Mouse (Mus musculus) intestine, postnatal 0 days (tissue): ENCODE measurements around the gene Gm13275. TPM values are rescaled to one million over a fixed set of nuclear protein-coding genes. Genes with fewer than 3 reads are reported as not detected.
A peak's percentile ranks its signal among the peaks of the same experiment; 100 is the strongest.
"Not testable (repeated sequence)": the region's sequence is repeated elsewhere in the genome, so short reads cannot be mapped to it uniquely, and the experiment has no call there.

Experiments used
- ATAC-seq: fragments of 200-750 bp; cut with Nextera tagmentation; 2 replicates; pipeline ENCODE4 v1.8.0; 2017; ENCODE audit warnings: mild to moderate bottlenecking, moderate TSS enrichment, moderate library complexity
- H3K27ac ChIP-seq: fragments of 300-500 bp; sonication (generic); 2 replicates; pipeline ENCODE4 v1.5.1; 2014; ENCODE audit warnings: mild to moderate bottlenecking, low read depth, low read length, moderate library complexity
- H3K27me3 ChIP-seq: fragments of 300-500 bp; sonication (generic); replicated peaks from 2 replicates; pipeline ENCODE4 v1.6.1; 2014; ENCODE audit warnings: low read length, mixed read lengths; ENCODE audit not compliant: control insufficient read depth, insufficient read depth
- H3K36me3 ChIP-seq: fragments of 300-500 bp; sonication (generic); 2 replicates; pipeline ENCODE4 v1.6.1; 2014; ENCODE audit warnings: mild to moderate bottlenecking, moderate library complexity; ENCODE audit not compliant: control insufficient read depth, insufficient read depth
- H3K4me1 ChIP-seq: fragments of 300-500 bp; sonication (generic); replicated peaks from 2 replicates; pipeline ENCODE4 v1.6.1; 2014; ENCODE audit warnings: antibody characterized with exemption, low read length, mixed read lengths; ENCODE audit not compliant: control insufficient read depth, insufficient read depth
- H3K4me2 ChIP-seq: fragments of 300-500 bp; sonication (generic); replicated peaks from 2 replicates; pipeline ENCODE4 v1.6.1; 2014; ENCODE audit warnings: low read depth, mild to moderate bottlenecking, moderate library complexity
- H3K4me3 ChIP-seq: fragments of 300-500 bp; sonication (generic); 2 replicates; pipeline ENCODE4 v1.5.1; 2014; ENCODE audit warnings: low read depth, low read length
- H3K9ac ChIP-seq: fragments of 300-500 bp; sonication (generic); 2 replicates; pipeline ENCODE4 v1.6.1; 2014; ENCODE audit warnings: mild to moderate bottlenecking, low read depth, low read length
- H3K9me3 ChIP-seq: fragments of 300-500 bp; sonication (generic); 2 replicates; pipeline ENCODE4 v1.6.1; 2016; ENCODE audit warnings: mixed run types; ENCODE audit not compliant: control insufficient read depth
- CTCF ChIP-seq: sonication (generic); IDR thresholded peaks from 2 replicates; pipeline ENCODE4 v1.5.1; 2016; ENCODE audit warnings: low read depth, mild to moderate bottlenecking, control low read depth, antibody characterized with exemption, moderate library complexity
- WGBS: fragments of 180-500 bp; shearing (Covaris S2); extraction: QIAGEN DNeasy Blood & Tissue Kit; methylation state at CpG from one replicate; pipeline ENCODE4 v1.1.7; 2014; 5-methylcytosine and 5-hydroxymethylcytosine counted together
- polyA plus RNA-seq: library from polyadenylated mRNA; unstranded; fragments of >200 nt; fragmentation: Nextera tagmentation; extraction: Ambion mirVana; gene quantifications from 2 replicates; pipeline ENCODE4 v1.2.1, GENCODE M21; 2015

Gene Gm13275
- polyA plus RNA-seq, 1 experiment from 2014 or later: not detected

DNA sequence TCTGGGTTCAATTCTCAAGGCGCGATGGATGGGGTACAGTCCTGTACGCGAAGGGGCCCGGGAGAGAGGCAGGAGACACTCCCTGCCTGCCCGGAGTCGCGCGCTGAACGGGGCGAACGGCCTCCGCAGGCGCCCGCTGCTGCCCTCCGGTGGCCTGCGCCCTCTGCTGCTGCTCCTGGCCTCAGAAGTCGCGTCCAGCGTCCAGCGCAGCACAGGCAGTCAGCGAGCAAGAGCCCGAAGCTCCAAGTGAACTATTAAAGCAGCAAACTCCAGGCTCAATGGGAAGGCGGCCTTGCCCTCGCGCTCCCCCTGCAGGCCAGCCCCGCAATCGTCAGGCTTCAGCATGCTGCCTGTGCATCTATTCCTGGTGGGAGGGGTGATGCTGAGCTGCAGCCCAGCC lies 33.9 kb upstream of the Gm13275 start:
- peak overlapping the region; percentile 54; the same call in 1 of the 2 replicates for H3K27ac ChIP-seq
- not testable (repeated sequence) for H3K36me3 ChIP-seq, H3K4me1 ChIP-seq, H3K9me3 ChIP-seq, ATAC-seq, H3K27me3 ChIP-seq, H3K9ac ChIP-seq
- TF ChIP-seq CTCF: peak; percentile 76
- peak overlapping the region; percentile 52 for H3K4me2 ChIP-seq
- 2% methylated on average over 19 of the region's 28 CpGs for WGBS
- peak overlapping the region; percentile 24 for H3K4me3 ChIP-seq

DNA sequence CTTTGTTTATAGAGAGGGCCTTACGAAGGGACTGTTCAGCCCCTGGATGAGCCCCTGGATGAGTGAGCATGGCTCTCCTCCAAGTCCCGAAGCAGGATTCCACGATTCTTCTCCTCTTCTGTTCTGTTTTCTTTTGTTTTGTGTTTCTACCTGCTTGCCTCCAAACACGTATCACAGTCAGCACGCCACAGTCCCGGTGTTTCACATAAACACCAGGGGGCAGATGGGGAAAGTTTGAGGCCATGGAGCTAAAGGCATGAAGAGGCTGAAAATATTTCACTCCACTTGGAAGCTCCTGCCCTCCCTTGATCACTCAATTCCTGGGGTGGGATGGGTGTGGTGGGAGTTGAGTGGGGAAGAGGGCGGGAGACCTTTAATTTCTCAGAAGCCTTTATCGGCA lies 32.5 kb upstream of the Gm13275 start:
- H3K4me3 ChIP-seq, H3K9ac ChIP-seq, H3K36me3 ChIP-seq, H3K27ac ChIP-seq, H3K27me3 ChIP-seq, H3K4me2 ChIP-seq, H3K9me3 ChIP-seq, ATAC-seq, H3K4me1 ChIP-seq: not testable (repeated sequence)
- 68% methylated on average over 6 of the region's 8 CpGs for WGBS
- 0 out of 2 replicates have a peak, but pooled peaks have one; percentile 3 for TF ChIP-seq CTCF

DNA sequence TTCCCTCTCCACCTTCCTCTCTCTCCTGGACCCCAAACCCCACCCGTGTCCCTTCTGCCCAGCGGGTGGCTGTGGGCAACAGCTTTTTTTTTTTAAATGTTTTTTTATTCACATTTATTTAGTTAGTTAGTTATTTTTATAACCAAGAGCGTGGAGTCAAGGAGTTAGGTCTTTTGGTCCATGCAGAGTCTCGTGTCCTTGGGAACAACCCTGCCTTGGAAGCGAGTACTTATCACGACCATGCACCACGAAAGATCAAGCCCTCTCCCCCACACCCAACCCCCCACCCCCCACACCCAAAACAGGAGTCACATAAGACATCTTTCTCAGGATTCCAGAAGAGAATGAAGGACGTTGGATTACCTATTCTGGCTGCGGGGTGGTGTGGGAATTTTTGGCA lies 31.9 kb upstream of the Gm13275 start:
- 63% methylated on average over 8 of the region's 9 CpGs for WGBS
- H3K4me3 ChIP-seq, H3K27me3 ChIP-seq, H3K9me3 ChIP-seq, ATAC-seq, H3K4me2 ChIP-seq, H3K4me1 ChIP-seq, H3K9ac ChIP-seq, H3K36me3 ChIP-seq, H3K27ac ChIP-seq: not testable (repeated sequence)

DNA sequence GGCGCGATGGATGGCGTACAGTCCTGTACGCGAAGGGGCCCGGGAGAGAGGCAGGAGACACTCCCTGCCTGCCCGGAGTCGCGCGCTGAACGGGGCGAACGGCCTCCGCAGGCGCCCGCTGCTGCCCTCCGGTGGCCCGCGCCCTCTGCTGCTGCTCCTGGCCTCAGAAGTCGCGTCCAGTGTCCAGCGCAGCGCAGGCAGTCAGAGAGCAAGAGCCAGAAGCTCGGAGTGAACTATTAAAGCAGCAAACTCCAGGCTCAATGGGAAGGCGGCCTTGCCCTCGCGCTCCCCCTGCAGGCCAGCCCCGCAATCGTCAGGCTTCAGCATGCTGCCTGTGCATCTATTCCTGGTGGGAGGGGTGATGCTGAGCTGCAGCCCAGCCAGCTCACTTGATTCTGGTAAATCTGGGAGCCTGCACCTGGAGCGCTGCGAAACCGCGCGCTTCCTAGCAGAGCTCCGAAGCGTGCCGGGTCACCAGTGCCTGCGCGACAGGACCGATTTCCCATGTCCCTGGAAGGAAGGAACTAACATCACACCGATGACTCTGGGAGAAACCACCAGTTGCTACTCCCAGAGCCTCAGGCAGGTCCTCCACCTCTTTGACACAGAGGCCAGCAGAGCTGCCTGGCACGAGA lies 30.8 kb upstream of the Gm13275 start:
- H3K27me3 ChIP-seq, H3K27ac ChIP-seq, H3K9ac ChIP-seq, H3K36me3 ChIP-seq, ATAC-seq, H3K4me1 ChIP-seq, H3K9me3 ChIP-seq: not testable (repeated sequence)
- H3K4me2 ChIP-seq: peak overlapping the region; percentile 57
- peak; percentile 75 for TF ChIP-seq CTCF
- peak overlapping the region; percentile 23; the same call in 1 of the 2 replicates for H3K4me3 ChIP-seq
- 2% methylated on average over 25 of the region's 42 CpGs for WGBS

DNA sequence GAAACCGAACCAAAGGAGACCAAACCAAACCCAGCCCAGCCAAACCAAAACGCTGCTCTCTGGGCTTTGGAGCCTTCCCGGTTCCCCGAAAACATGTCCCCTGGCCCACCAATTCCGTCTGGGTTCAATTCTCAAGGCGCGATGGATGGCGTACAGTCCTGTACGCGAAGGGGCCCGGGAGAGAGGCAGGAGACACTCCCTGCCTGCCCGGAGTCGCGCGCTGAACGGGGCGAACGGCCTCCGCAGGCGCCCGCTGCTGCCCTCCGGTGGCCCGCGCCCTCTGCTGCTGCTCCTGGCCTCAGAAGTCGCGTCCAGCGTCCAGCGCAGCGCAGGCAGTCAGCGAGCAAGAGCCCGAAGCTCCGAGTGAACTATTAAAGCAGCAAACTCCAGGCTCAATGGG lies 20.8 kb upstream of the Gm13275 start, which contains the start of gene Gm13290:
Gene Gm13290 (plus strand): TSS at position 301 of the 400 bp plus-strand sequence.
- H3K27me3 ChIP-seq, ATAC-seq, H3K4me3 ChIP-seq, H3K36me3 ChIP-seq, H3K9me3 ChIP-seq, H3K27ac ChIP-seq, H3K9ac ChIP-seq, H3K4me1 ChIP-seq, H3K4me2 ChIP-seq: not testable (repeated sequence)
- no CpG with 5 or more reads among the region's 32 CpGs for WGBS

DNA sequence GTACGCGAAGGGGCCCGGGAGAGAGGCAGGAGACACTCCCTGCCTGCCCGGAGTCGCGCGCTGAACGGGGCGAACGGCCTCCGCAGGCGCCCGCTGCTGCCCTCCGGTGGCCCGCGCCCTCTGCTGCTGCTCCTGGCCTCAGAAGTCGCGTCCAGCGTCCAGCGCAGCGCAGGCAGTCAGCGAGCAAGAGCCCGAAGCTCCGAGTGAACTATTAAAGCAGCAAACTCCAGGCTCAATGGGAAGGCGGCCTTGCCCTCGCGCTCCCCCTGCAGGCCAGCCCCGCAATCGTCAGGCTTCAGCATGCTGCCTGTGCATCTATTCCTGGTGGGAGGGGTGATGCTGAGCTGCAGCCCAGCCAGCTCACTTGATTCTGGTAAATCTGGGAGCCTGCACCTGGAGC lies 17.7 kb upstream of the Gm13275 start, which contains the start of gene Gm13289:
Gene Gm13289 (plus strand): TSS at position 301 of the 400 bp plus-strand sequence.
- WGBS: no CpG with 5 or more reads among the region's 29 CpGs
- not testable (repeated sequence) for H3K36me3 ChIP-seq, H3K9ac ChIP-seq, H3K4me3 ChIP-seq, ATAC-seq, H3K4me1 ChIP-seq, H3K27ac ChIP-seq, H3K4me2 ChIP-seq, H3K9me3 ChIP-seq, H3K27me3 ChIP-seq

DNA sequence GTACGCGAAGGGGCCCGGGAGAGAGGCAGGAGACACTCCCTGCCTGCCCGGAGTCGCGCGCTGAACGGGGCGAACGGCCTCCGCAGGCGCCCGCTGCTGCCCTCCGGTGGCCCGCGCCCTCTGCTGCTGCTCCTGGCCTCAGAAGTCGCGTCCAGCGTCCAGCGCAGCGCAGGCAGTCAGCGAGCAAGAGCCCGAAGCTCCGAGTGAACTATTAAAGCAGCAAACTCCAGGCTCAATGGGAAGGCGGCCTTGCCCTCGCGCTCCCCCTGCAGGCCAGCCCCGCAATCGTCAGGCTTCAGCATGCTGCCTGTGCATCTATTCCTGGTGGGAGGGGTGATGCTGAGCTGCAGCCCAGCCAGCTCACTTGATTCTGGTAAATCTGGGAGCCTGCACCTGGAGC lies 14.7 kb upstream of the Gm13275 start, which contains the start of gene Gm13272:
Gene Gm13272 (plus strand): TSS at position 301 of the 400 bp plus-strand sequence.
- H3K27me3 ChIP-seq, H3K4me2 ChIP-seq, H3K27ac ChIP-seq, H3K36me3 ChIP-seq, H3K4me3 ChIP-seq, H3K4me1 ChIP-seq, ATAC-seq, H3K9ac ChIP-seq, H3K9me3 ChIP-seq: not testable (repeated sequence)
- no CpG with 5 or more reads among the region's 29 CpGs for WGBS

DNA sequence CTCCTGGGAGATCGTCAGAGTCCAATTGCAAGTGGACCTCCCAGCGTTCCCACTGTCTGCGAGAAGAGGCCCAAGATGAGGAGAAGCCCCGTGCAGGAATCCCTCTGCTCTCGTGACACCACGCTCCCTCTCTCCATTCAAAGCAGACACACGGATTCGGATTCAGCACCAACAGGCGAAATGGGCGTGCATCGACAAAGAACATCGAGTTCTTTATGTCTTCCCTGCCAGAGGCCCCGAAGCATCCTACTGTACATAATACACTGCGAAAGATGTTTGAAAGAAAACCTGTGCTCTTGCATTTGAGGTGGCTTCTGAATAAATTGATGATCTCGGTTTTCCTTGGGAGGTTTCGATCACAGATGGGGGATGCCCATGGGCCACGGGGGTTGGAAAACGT lies 14.0 kb upstream of the Gm13275 start:
- not testable (repeated sequence) for H3K9me3 ChIP-seq, H3K4me2 ChIP-seq, H3K27ac ChIP-seq, ATAC-seq, H3K9ac ChIP-seq, H3K36me3 ChIP-seq, H3K27me3 ChIP-seq, H3K4me3 ChIP-seq, H3K4me1 ChIP-seq
- 46% methylated on average over 15 of the region's 18 CpGs for WGBS

DNA sequence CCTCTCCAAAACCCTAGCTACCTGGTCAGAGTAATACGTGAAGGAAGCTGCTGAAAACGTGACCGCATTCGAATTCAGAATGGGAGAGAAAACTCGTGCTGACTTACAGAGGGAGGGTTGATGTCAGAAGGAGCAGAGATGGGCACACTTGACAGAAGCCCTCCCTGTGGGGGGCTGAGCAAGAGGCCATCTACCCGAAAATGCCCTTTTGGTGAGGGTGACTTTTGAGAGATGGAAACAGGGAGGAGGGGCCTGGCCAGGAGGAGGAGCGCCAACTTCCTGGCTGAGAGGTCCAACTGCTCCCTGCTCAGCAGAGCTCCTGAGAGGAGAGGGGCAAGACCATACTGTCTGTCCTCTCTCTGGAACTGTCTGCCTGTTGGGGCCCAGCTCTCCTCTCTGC lies 12.5 kb upstream of the Gm13275 start, which contains the start of gene Ifnz:
Gene Ifnz (plus strand): TSS at position 301 of the 400 bp plus-strand sequence.
- not testable (repeated sequence) for ATAC-seq, H3K9ac ChIP-seq, H3K4me3 ChIP-seq, H3K27me3 ChIP-seq, H3K4me1 ChIP-seq, H3K36me3 ChIP-seq, H3K9me3 ChIP-seq, H3K27ac ChIP-seq
- peak within 1 kb of the TSS; percentile 51 for H3K4me2 ChIP-seq
- WGBS: 24% methylated on average over 4 of the region's 7 CpGs
